Mouse (Mus musculus) CH12.LX (cell line): ENCODE data around the gene Taar7a. TPM values are rescaled to one million over a fixed set of nuclear protein-coding genes. Genes with fewer than 3 reads are reported as not detected.
A peak's percentile ranks its signal among the peaks of the same experiment; 100 is the strongest.

Experiments
- DNase-seq: peaks from one replicate; pipeline ENCODE4 v3.0.0-alpha.2; 2013; ENCODE audit errors: extremely low read depth
- H3K27ac ChIP-seq: 2 replicates; pipeline ENCODE4 v1.5.1; 2012; ENCODE audit warnings: low read depth, mild to moderate bottlenecking, control low read depth, moderate library complexity; ENCODE audit not compliant: insufficient read depth
- H3K27me3 ChIP-seq: replicated peaks from 2 replicates; pipeline ENCODE3; 2012; ENCODE audit warnings: inconsistent platforms
- H3K36me3 ChIP-seq, 2 experiments: replicated peaks in 1 of 2; 2 replicates each; pipeline versions ENCODE3 to v1.6.1; 2012; ENCODE audit warnings: inconsistent platforms in 1 of 2, low read length in 1 of 2, mild to moderate bottlenecking in 1 of 2, mixed read lengths in 1 of 2, moderate library complexity in 1 of 2; ENCODE audit not compliant: control insufficient read depth in 1 of 2, insufficient read depth in 1 of 2
- H3K4me1 ChIP-seq, 2 experiments: 2 replicates each; pipeline ENCODE4 v1.6.1; 2012; ENCODE audit warnings: inconsistent platforms in 1 of 2, moderate library complexity in 1 of 2; ENCODE audit not compliant: insufficient read depth in 2 of 2, control insufficient read depth in 1 of 2
- H3K4me2 ChIP-seq: 2 replicates; pipeline ENCODE4 v1.6.1; 2012; ENCODE audit warnings: low read depth, mild to moderate bottlenecking, control low read depth; ENCODE audit not compliant: poor library complexity, insufficient read depth, severe bottlenecking
- H3K4me3 ChIP-seq, 3 experiments: fragments of 150-350 bp in 1 of 3; sonication (generic) in 1 of 3; replicated peaks in 1 of 3; 2 replicates each; pipeline versions ENCODE3 to v1.5.1; 2011 to 2012; ENCODE audit warnings: low read depth in 2 of 3, low read length in 2 of 3, mild to moderate bottlenecking in 2 of 3, moderate library complexity in 2 of 3, control low read depth in 1 of 3, improper control_type of control experiment in 1 of 3, inconsistent platforms in 1 of 3, mixed read lengths in 1 of 3; ENCODE audit not compliant: poor library complexity in 1 of 3
- H3K79me2 ChIP-seq: replicated peaks from 2 replicates; pipeline ENCODE4 v1.6.1; 2012; ENCODE audit warnings: mild to moderate bottlenecking, moderate library complexity; ENCODE audit not compliant: control insufficient read depth, poor library complexity, insufficient read depth, severe bottlenecking; ENCODE audit errors: extremely low read depth
- H3K9ac ChIP-seq: 2 replicates; pipeline ENCODE4 v1.6.1; 2012; ENCODE audit warnings: low read depth, mild to moderate bottlenecking, control low read depth, moderate library complexity; ENCODE audit not compliant: insufficient read depth
- H3K9me3 ChIP-seq: replicated peaks from 2 replicates; pipeline ENCODE3; 2012; ENCODE audit warnings: low read length, inconsistent platforms, mixed read lengths
- BHLHE40 ChIP-seq: IDR thresholded peaks from 2 replicates; pipeline ENCODE4 v1.6.1; 2011; ENCODE audit warnings: mild to moderate bottlenecking, low read depth, low read length, improper control_type of control experiment
- CHD1 ChIP-seq: IDR thresholded peaks from 2 replicates; pipeline ENCODE4 v1.6.1; 2012; ENCODE audit warnings: low read depth, low read length, improper control_type of control experiment, inconsistent platforms
- CHD2 ChIP-seq: IDR thresholded peaks from 2 replicates; pipeline ENCODE4 v1.6.1; 2011; ENCODE audit warnings: low read length, improper control_type of control experiment
- E2F4 ChIP-seq: IDR thresholded peaks from 2 replicates; pipeline ENCODE4 v1.6.1; 2011; ENCODE audit warnings: low read depth, low read length, improper control_type of control experiment; ENCODE audit not compliant: insufficient replicate concordance
- ELF1 ChIP-seq: IDR thresholded peaks from 2 replicates; pipeline ENCODE4 v1.6.1; 2014; ENCODE audit warnings: low read depth, mild to moderate bottlenecking, inconsistent platforms, low read length, improper control_type of control experiment
- HCFC1 ChIP-seq: IDR thresholded peaks from 2 replicates; pipeline ENCODE4 v1.6.1; 2012; ENCODE audit warnings: low read depth, mild to moderate bottlenecking, inconsistent platforms, low read length, improper control_type of control experiment
- IRF4 ChIP-seq: IDR thresholded peaks from 2 replicates; pipeline ENCODE4 v1.6.1; 2014; ENCODE audit warnings: low read depth, mild to moderate bottlenecking, inconsistent platforms, low read length, improper control_type of control experiment
- JUND ChIP-seq: conservative IDR thresholded peaks from 2 replicates; pipeline ENCODE4 v1.6.1; 2011; ENCODE audit warnings: low read depth, low read length, improper control_type of control experiment
- KAT2A ChIP-seq: IDR thresholded peaks from 2 replicates; pipeline ENCODE4 v1.6.1; 2012; ENCODE audit warnings: low read length, improper control_type of control experiment, inconsistent platforms; ENCODE audit not compliant: insufficient replicate concordance
- MAX ChIP-seq: IDR thresholded peaks from 2 replicates; pipeline ENCODE4 v1.6.1; 2011; ENCODE audit warnings: low read length, improper control_type of control experiment
- MXI1 ChIP-seq: IDR thresholded peaks from 2 replicates; pipeline ENCODE4 v1.6.1; 2011; ENCODE audit warnings: mild to moderate bottlenecking, low read depth, low read length, improper control_type of control experiment
- NRF1 ChIP-seq: IDR thresholded peaks from 2 replicates; pipeline ENCODE4 v1.6.1; 2014; ENCODE audit warnings: low read depth, mild to moderate bottlenecking, inconsistent platforms, low read length, improper control_type of control experiment, moderate library complexity
- PAX5 ChIP-seq: IDR thresholded peaks from 2 replicates; pipeline ENCODE4 v1.6.1; 2012; ENCODE audit warnings: low read length, inconsistent platforms, mixed read lengths
- POLR2A ChIP-seq: IDR thresholded peaks from 2 replicates; pipeline ENCODE4 v1.6.1; 2011; ENCODE audit warnings: low read depth, mild to moderate bottlenecking, improper control_type of control experiment, low read length
- RCOR1 ChIP-seq: conservative IDR thresholded peaks from 2 replicates; pipeline ENCODE4 v1.6.1; 2012; ENCODE audit warnings: low read depth, mild to moderate bottlenecking, inconsistent platforms, low read length, improper control_type of control experiment
- SIN3A ChIP-seq: IDR thresholded peaks from 2 replicates; pipeline ENCODE4 v1.6.1; 2012; ENCODE audit warnings: low read length, improper control_type of control experiment, inconsistent platforms
- TBP ChIP-seq: conservative IDR thresholded peaks from 2 replicates; pipeline ENCODE4 v1.6.1; 2011; ENCODE audit warnings: low read depth, low read length, improper control_type of control experiment
- TCF12 ChIP-seq: IDR thresholded peaks from 2 replicates; pipeline ENCODE4 v1.6.1; 2014; ENCODE audit warnings: low read depth, mild to moderate bottlenecking, inconsistent platforms, low read length, improper control_type of control experiment
- USF2 ChIP-seq: conservative IDR thresholded peaks from 2 replicates; pipeline ENCODE4 v1.6.1; 2011; ENCODE audit warnings: low read depth, low read length, improper control_type of control experiment
- ZC3H11A ChIP-seq: IDR thresholded peaks from 2 replicates; pipeline ENCODE4 v1.6.1; 2012; ENCODE audit warnings: low read depth, mild to moderate bottlenecking, inconsistent platforms, low read length, improper control_type of control experiment
- ZKSCAN1 ChIP-seq: IDR thresholded peaks from 2 replicates; pipeline ENCODE4 v1.6.1; 2012; ENCODE audit warnings: low read depth, inconsistent platforms, low read length, improper control_type of control experiment, borderline replicate concordance
- ZMIZ1 ChIP-seq: IDR thresholded peaks from 2 replicates; pipeline ENCODE4 v1.6.1; 2012; ENCODE audit warnings: low read depth, mild to moderate bottlenecking, inconsistent platforms, low read length, improper control_type of control experiment
- ZNF384 ChIP-seq: IDR thresholded peaks from 2 replicates; pipeline ENCODE4 v1.6.1; 2012; ENCODE audit warnings: low read depth, low read length, improper control_type of control experiment, inconsistent platforms
- dilution Hi-C: fragments of 300-500 bp; cut with MboI; formaldehyde crosslinking; loops from 2 replicates; pipeline ENCODE4 v1.14.3; 2020; ENCODE audit warnings: low sequenced_read_pairs; ENCODE audit not compliant: extremely low pct_unique_long_range_greater_than_20kb, extremely low pct_ligation_motif_present
- in situ Hi-C: fragments of 300-500 bp; cut with MboI; formaldehyde crosslinking; loops from 3 replicates; pipeline ENCODE4 v1.14.3; 2019; ENCODE audit warnings: low sequenced_read_pairs, low pct_ligation_motif_present, low pct_unique_long_range_greater_than_20kb, mixed read lengths
- polyA plus RNA-seq: library from polyadenylated mRNA; unstranded; fragments of >175 nt; gene quantifications from 2 replicates; pipeline ENCODE4 v1.2.1, GENCODE M21; 2012; ENCODE audit warnings: low read depth; ENCODE audit not compliant: insufficient read length
- total RNA-seq, 2 experiments: library from RNA; depleted of rRNA; stranded (reverse); fragments of 300-350 nt in 1 of 2; fragments of >200 nt in 1 of 2; gene quantifications; 2 replicates each; pipeline ENCODE4 v1.2.3; 2012 to 2014

Taar7a gene
- total and polyA plus RNA-seq, 3 experiments: not detected

DNA sequence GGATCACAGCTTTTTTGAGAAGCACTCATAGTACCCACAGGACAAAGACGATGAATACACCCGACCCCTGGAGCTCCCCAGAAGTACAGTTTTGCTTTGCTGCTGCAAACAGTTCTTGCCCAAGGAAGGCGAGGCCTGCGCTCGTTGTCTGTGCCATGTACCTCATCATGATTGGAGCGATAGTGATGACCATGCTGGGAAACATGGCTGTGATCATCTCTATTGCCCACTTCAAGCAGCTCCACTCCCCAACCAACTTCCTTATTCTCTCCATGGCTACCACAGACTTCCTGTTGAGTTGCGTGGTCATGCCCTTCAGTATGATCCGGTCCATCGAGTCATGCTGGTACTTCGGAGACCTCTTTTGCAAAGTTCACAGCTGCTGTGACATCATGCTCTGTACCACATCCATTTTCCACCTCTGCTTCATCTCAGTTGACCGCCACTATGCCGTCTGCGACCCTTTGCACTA is 32.8 kb downstream of the Taar7a start, which contains the start of gene Taar4:
Gene Taar4, plus strand, starts transcription at position 51 of the 472 bp plus-strand sequence.
- no peak within 1 kb of the TSS for H3K4me3 ChIP-seq
- in situ Hi-C loops (loop anchor here (25.0 kb wide), 1 partner anchor 352 kb away; no protein-coding TSS in a partner anchor), dilution Hi-C loops (no loop called here)
- no peaks in the 10 kb centered on the region for H3K36me3 ChIP-seq
- no peaks in the 10 kb centered on the region for H3K79me2 ChIP-seq
- H3K9me3 ChIP-seq: no peaks in the 10 kb centered on the region
- no peak within 1 kb of the TSS for H3K4me2 ChIP-seq
- TF ChIP-seq E2F4: no peak
- TF ChIP-seq CHD1: no peak
- TF ChIP-seq TBP: no peak
- no peak for TF ChIP-seq KAT2A
- no peak for TF ChIP-seq ZMIZ1
- no peak for TF ChIP-seq HCFC1
- no peak for TF ChIP-seq MXI1
- no peak for TF ChIP-seq MAX
- no peak for TF ChIP-seq RCOR1
- no peak for TF ChIP-seq IRF4
- no peak for TF ChIP-seq ZNF384
- no peak for TF ChIP-seq ELF1
- no peak within 1 kb of the TSS for H3K9ac ChIP-seq
- peak; percentile 5 for DNase-seq
- no peak within 1 kb of the TSS for H3K27ac ChIP-seq
- peaks cover 4 to 12% of the 10 kb centered on the region in 2 experiments for H3K4me1 ChIP-seq
- no peaks in the 10 kb centered on the region for H3K27me3 ChIP-seq

DNA sequence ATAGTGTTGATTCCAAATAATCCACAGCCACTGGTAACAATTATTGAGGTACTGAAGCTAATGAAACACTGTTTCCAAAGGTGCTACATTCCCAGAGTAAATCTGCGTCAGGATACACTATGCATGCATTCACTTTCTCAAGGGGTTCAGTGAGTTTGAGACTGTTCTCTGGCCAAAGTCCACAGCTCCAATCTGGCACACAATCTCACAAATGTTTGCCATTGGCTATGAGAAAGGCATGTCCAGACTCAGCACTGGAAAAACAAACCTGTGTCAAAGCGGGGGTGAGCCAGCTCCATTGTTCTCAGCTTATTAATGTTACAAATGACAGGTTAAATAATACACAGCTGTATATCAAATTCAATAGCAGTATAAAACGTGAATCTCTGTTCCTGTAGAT is 34.2 kb downstream of the Taar7a start:
- H3K27ac ChIP-seq: no peak overlapping the region
- H3K27me3 ChIP-seq: no peaks in the 10 kb centered on the region
- TF ChIP-seq BHLHE40 (no peak), ZMIZ1 (no peak), NRF1 (no peak), MAX (no peak), TCF12 (no peak), SIN3A (no peak), POLR2A (no peak), PAX5 (no peak), KAT2A (no peak), ZKSCAN1 (no peak), JUND (no peak), ZC3H11A (no peak), USF2 (no peak), CHD2 (no peak)
- H3K4me2 ChIP-seq: no peak overlapping the region
- no peaks in the 10 kb centered on the region for H3K36me3 ChIP-seq
- no peak for DNase-seq
- no peak overlapping the region for H3K4me3 ChIP-seq
- H3K79me2 ChIP-seq: no peaks in the 10 kb centered on the region
- dilution Hi-C loops (no loop called here), in situ Hi-C loops (loop anchor here (25.0 kb wide), 1 partner anchor 353 kb away; no protein-coding TSS in a partner anchor)
- H3K9me3 ChIP-seq: no peaks in the 10 kb centered on the region
- H3K9ac ChIP-seq: no peak overlapping the region
- H3K4me1 ChIP-seq: peaks cover 4 to 12% of the 10 kb centered on the region in 2 experiments
